Mouse (Mus musculus): Measurements from ENCODE around the gene Lypd6b.
A peak's percentile ranks its signal among the peaks of the same experiment; 100 is the strongest.

The Lypd6b gene

GRCm38 (mm10) chr2:49787376-49788050 lies at the start of gene Lypd6b:
Lypd6b (plus strand) TSS chr2:49787688.
- DNase-seq (ENCODE audit: low spot score), result no peak

GRCm38 (mm10) chr2:49739046-49739445 lies 48.4 kb upstream of the Lypd6b start:
- DNase-seq (ENCODE audit: low spot score), result no peak

- DNase-seq (ENCODE audit: low spot score), result no peak
These were observed 46.5 kb upstream of the Lypd6b start for GRCm38 (mm10) chr2:49741026-49741425.

GRCm38 (mm10) chr2:49741895-49742734 lies 45.4 kb upstream of the Lypd6b start:
- DNase-seq (ENCODE audit: low spot score), result no peak

- no peak for DNase-seq (ENCODE audit: low spot score)
These were observed 44.6 kb upstream of the Lypd6b start for GRCm38 (mm10) chr2:49742919-49743318.

- no peak for DNase-seq (ENCODE audit: low spot score)
These were observed 43.7 kb upstream of the Lypd6b start for GRCm38 (mm10) chr2:49743775-49744174.

GRCm38 (mm10) chr2:49744251-49745093 lies 43.0 kb upstream of the Lypd6b start:
- peak; percentile 25 for DNase-seq (ENCODE audit: low spot score)

- no peak for DNase-seq (ENCODE audit: low spot score)
These were observed 42.2 kb upstream of the Lypd6b start for GRCm38 (mm10) chr2:49745094-49745781.

- no peak for DNase-seq (ENCODE audit: low spot score)
These were observed 40.5 kb upstream of the Lypd6b start for GRCm38 (mm10) chr2:49746947-49747346.

GRCm38 (mm10) chr2:49747670-49748069 lies 39.8 kb upstream of the Lypd6b start:
- DNase-seq (ENCODE audit: low spot score), result no peak

- DNase-seq (ENCODE audit: low spot score), result peak; percentile 56
These were observed 38.7 kb upstream of the Lypd6b start for GRCm38 (mm10) chr2:49748628-49749342.

GRCm38 (mm10) chr2:49749730-49750576 lies 37.5 kb upstream of the Lypd6b start:
- DNase-seq (ENCODE audit: low spot score), result no peak

GRCm38 (mm10) chr2:49751544-49752210 lies 35.8 kb upstream of the Lypd6b start:
- no peak for DNase-seq (ENCODE audit: low spot score)

- DNase-seq (ENCODE audit: low spot score), result no peak
These were observed 35.3 kb upstream of the Lypd6b start for GRCm38 (mm10) chr2:49752211-49752607.

GRCm38 (mm10) chr2:49753062-49753461 lies 34.4 kb upstream of the Lypd6b start:
- no peak for DNase-seq (ENCODE audit: low spot score)

GRCm38 (mm10) chr2:49755054-49755453 lies 32.4 kb upstream of the Lypd6b start:
- DNase-seq (ENCODE audit: low spot score), result peak; percentile 50

GRCm38 (mm10) chr2:49757616-49758015 lies 29.9 kb upstream of the Lypd6b start:
- no peak for DNase-seq (ENCODE audit: low spot score)

GRCm38 (mm10) chr2:49764331-49764946 lies 23.0 kb upstream of the Lypd6b start:
- peak; percentile 92 for DNase-seq (ENCODE audit: low spot score)

- DNase-seq (ENCODE audit: low spot score), result no peak
These were observed 18.6 kb upstream of the Lypd6b start for GRCm38 (mm10) chr2:49768916-49769315.

Measured in embryo, embryonic 10 days (tissue).